Mouse (Mus musculus) v-Abl transformed pro-B cells (cell line): ENCODE results near the gene Nebl.

Experiments used
- in situ Hi-C, 2 experiments: fragments of 400-800 bp; cut with MboI; formaldehyde crosslinking; loops; one replicate each; pipeline ENCODE4 v1.15.1; 2025; ENCODE audit not compliant: unreplicated experiment in 2 of 2

Gene Nebl

DNA sequence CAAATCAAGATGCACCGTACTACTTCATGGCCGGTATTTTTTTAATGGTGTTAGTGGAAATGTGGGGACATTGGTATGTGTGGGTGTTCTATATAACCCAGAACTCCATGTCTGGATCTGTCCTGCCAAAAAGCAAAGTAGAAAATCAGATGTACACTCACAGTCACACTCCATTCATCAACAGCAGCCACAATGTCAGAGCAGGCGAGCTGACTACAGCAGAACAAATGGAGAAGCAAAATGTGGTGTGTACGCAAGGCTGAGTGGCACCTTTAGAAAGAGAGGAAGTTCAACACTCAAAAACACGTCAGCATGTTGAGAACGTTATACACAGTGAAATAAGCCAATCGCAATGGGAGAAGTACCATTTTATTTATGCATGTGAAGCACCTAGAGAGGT is 88.5 kb downstream of the Nebl start:
- in situ Hi-C loops, result no loop called here

- in situ Hi-C loops, result no loop called here
These were observed 90.4 kb downstream of the Nebl start for GRCm38 (mm10) chr2:17640861-17641260.

DNA sequence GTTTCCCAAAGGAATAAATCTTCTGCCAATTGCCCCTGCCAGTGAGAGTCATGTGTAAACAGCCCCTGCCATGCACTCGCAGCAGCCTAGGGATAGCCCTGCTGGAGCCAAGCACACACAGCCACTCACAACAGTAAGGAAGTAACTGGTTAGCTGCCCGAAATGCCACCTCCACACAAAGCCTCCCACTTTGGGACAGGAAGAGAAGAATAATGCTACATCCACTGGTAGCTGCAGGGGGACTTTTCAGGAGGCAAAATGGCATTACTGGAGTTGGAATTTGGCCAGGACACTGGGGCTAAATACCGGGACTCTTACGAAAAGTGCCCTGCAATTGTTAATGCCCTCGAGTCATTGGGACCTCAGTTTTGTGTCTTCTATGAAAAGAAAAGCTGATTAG is 92.6 kb downstream of the Nebl start:
- in situ Hi-C loops, result no loop called here

DNA sequence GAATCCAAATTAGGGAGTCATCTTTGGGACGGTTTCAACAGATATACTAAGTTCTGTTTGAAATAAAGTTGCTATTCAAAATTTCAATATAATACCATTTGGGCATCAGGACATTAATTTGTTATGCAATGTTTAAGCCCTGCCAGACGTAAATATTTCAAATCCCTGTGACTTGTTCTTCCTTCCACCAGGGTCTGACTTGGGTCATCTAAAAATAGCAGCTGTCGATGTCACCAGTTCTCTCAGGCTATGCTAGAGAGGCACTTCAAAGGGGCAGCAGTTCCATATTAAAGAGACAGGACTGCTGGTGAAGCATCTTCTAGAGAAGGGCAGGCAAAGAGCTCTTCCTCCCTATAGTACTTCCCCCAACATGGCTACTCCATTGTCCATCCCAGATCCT is 107.3 kb downstream of the Nebl start:
- in situ Hi-C loops, result no loop called here

GRCm38 (mm10) chr2:17610259-17610658 is 121.0 kb downstream of the Nebl start:
- in situ Hi-C loops, result no loop called here

DNA sequence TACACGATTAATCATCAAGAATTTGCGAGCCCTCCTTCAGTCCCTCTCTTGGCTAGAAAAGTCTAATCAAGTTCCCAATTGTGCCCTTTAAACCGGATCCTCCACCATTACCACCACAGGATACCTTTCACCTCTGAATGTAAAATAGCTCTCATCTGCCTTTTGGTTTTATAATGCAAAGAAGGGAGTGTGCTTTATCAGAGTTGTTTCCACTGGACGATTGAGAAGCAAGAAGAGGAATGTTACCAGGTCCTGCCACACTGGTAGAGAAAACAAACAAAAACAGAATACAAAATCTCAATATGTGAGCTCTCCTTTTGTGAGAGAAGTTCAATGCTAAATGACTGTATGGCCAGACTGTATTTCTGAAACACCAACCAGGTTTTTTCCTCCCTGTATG is 127.7 kb downstream of the Nebl start:
- in situ Hi-C loops, result no loop called here

GRCm38 (mm10) chr2:17600652-17601051 is 130.6 kb downstream of the Nebl start:
- in situ Hi-C loops, result no loop called here

DNA sequence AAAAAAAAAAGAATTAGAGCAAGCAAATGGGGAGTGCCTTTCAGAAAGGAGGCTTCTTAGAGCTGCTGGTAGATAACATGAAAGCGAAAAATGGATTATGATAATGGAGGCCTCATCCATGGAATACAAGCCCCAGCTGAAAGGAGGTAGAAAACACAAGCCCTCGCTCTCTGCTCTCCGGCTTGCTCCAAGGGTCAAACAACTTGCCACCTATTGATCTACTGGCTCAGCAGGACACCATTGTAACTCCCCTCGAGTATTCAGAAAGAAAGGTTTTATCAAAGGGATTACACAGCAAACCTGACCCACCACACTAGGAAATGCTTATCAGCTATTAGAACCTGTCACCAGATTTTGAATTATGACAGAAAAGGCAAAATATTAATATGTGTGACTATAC is 131.4 kb downstream of the Nebl start:
- in situ Hi-C loops, result no loop called here

DNA sequence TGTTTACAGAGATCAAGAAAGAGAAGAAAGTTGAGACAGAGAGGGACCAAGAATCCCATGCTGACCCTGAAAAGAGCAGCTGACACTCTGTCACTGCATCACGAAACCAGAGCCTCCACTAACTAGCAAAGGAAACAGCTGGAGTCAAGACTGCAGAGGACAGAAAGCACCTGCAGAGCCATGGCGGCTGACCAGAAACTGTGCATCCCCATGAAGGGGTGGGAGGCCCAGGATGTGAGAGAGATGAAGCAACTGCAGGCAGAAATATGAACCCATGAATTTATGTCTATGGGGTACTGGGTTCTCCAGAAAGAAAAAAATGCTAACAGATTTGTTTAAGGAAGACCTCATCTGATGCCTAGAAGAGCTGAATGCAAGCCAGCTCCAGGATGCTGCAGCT is 133.3 kb downstream of the Nebl start:
- in situ Hi-C loops, result no loop called here

GRCm38 (mm10) chr2:17589669-17590068 is 141.6 kb downstream of the Nebl start:
- in situ Hi-C loops, result no loop called here

- in situ Hi-C loops, result no loop called here
These were observed 145.8 kb downstream of the Nebl start for GRCm38 (mm10) chr2:17585329-17585992.

DNA sequence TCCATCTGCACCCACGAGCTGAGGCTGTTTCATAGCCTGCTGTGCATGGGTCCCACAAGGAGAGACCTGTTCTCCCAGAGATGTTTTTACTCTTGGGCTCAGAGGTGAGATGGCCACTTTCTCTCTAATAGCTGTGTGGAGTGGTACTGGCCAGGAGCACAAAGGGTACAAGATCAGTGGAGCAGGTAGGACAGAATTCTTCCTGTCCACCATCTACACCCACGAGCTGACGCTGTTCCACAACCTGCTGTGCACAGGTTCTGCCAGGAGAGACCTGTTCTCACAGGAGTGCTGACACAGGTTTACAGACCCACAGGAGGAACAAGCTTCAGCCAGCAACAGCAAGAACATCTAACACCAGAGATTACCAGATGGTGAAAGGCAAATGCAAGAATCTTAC is 155.6 kb downstream of the Nebl start:
- in situ Hi-C loops, result no loop called here

GRCm38 (mm10) chr2:17571716-17572115 is 159.5 kb downstream of the Nebl start:
- in situ Hi-C loops, result no loop called here

GRCm38 (mm10) chr2:17558889-17559742 is 172.1 kb downstream of the Nebl start:
- in situ Hi-C loops, result no loop called here

- in situ Hi-C loops, result no loop called here
These were observed 181.2 kb downstream of the Nebl start for GRCm38 (mm10) chr2:17549895-17550558.

DNA sequence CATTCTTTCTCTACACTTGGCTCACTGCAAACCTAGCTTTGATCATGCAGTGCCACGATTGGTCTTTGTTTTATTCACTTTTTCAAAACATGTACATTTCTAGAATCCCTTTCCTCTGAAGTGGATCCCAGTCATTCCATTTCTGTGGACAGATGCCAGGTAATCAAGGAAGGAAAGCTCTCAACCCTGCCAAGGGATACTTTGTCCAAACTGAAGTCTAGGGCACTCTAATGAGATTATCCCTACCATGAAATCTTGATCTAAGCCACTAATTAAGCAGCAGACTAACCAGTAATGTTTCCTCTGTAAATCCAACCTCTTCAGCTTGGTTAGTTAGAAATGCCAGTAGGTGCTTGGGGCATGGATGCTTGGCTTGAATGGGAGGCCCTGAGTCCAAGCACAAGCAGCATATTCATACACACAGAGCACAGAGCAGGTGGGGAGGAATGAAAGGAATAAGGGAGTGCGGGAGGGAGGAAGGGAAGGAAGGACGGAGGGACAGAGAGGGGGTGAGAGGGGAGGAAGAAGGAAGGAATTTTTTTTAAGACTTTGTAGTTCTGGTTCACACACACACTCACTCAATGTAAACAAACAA is 184.8 kb downstream of the Nebl start:
- in situ Hi-C loops, result no loop called here

- in situ Hi-C loops, result no loop called here
These were observed 191.5 kb downstream of the Nebl start for GRCm38 (mm10) chr2:17539737-17540136.

DNA sequence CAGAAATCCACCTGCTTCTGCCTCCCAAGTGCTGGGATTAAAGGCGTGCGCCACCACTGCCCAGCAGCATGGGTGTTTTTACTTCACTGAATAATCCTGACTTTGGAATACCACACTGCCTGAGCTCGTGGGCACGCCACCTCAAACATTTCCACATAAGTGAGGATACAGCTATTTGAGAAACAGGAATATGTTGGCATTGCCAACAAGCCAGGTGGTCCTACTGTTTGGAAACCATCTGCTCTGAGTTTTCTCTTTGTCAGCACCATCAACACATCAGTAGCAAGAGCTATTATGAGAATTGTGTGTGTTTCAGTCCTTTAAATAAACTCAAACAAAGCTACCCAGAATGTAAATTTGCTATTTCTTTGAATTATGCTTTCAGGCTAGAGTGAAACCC is 192.8 kb downstream of the Nebl start:
- in situ Hi-C loops, result no loop called here

GRCm38 (mm10) chr2:17531355-17532105 is 199.7 kb downstream of the Nebl start:
- in situ Hi-C loops, result no loop called here

- in situ Hi-C loops, result no loop called here
These were observed 205.3 kb downstream of the Nebl start for GRCm38 (mm10) chr2:17525739-17526526.
